Mouse (Mus musculus): ENCODE results near the gene Abca2. TPM values are rescaled to one million over a fixed set of nuclear protein-coding genes. Genes with fewer than 3 reads are reported as not detected.

Gene Abca2
- polyA plus RNA-seq, 1 experiment from 2014 or later = 4.4 TPM

DNA sequence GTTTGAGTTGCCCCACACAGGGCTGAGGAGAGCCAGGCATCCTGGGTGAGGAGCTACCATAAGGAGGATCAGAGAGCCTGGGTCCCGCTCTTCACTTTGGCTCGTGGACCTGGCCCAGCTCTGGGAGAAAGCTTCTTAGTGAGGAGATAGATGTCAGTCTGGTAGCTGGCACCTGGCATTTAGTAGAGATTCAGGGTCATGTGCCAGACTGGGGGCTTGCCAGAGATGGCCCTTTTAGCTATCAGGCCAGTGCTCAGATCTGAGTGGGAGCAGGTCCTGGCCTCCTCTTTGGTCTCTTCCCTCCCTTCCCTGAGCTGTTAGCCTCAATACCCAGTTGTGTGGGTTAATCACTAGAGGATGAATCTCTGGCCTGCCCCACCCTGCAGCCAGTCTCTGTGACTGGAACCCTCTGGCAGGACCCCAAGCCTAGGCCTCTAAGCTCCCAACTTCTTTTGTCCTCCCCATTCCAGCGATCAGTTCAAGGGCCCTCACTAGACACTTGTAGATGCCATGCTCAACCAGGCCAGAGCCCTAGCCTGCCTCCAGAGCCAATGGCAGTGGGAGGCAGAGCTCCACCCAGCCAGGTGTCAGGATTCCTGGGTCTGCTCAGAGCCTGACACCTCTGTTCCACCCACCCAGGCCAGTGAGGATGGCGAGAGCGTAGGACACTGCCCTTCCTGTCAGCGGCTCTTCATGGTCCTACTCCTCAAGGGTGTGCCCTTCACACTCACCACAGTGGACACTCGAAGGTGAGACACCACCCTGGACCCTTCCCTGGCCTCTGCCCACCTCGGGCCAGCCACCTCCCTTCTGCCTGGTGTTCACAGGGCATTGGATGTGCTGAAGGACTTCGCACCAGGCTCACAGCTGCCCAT is 28.8 kb downstream of the Abca2 start:
- Histone ChIP-seq H3K27ac (no peak overlapping the region), H3K27me3 (ENCODE audit: low read depth, poor library complexity, severe bottlenecking) (no peaks in the 10 kb centered on the region), H3K36me3 (peaks cover 8% of the 10 kb centered on the region; the same call in 1 of the 2 replicates), H3K9me3 (replicated peaks) (no peaks in the 10 kb centered on the region), H3K4me3 (no peak overlapping the region), H3K4me1 (peaks cover 17% of the 10 kb centered on the region)
- 88% methylated on average over 9 of the region's 9 CpGs for WGBS
- no peak for DNase-seq (ENCODE audit: low spot score)

DNA sequence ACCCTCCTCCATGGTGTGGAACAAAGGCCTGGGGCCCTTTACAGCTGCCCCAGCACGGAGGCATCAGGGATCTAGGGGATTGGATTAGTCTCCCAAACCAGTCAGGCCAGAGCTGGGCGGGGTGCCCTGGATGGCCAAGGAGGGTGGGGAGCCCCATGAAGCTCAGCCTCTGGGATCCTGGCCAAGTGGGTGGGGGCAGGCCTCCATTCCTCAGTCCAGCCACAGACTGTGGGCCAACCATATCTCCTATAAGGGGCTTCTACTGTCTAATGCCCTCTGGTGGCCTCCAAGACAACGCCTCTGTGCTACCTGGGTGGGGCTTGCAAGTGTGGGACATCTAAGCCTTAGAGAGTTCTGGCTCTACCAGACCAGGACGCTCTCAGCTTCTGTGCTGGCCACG is 30.4 kb downstream of the Abca2 start:
- WGBS = 81% methylated on average over 5 of the region's 5 CpGs
- no peaks in the 10 kb centered on the region for H3K27me3 ChIP-seq (ENCODE audit: low read depth, poor library complexity, severe bottlenecking)
- H3K27ac ChIP-seq = no peak overlapping the region
- H3K36me3 ChIP-seq = peaks cover 8% of the 10 kb centered on the region; the same call in 1 of the 2 replicates
- H3K4me3 ChIP-seq = no peak overlapping the region
- H3K9me3 ChIP-seq (replicated peaks) = no peaks in the 10 kb centered on the region
- peaks cover 17% of the 10 kb centered on the region for H3K4me1 ChIP-seq
- DNase-seq (ENCODE audit: low spot score) = no peak

DNA sequence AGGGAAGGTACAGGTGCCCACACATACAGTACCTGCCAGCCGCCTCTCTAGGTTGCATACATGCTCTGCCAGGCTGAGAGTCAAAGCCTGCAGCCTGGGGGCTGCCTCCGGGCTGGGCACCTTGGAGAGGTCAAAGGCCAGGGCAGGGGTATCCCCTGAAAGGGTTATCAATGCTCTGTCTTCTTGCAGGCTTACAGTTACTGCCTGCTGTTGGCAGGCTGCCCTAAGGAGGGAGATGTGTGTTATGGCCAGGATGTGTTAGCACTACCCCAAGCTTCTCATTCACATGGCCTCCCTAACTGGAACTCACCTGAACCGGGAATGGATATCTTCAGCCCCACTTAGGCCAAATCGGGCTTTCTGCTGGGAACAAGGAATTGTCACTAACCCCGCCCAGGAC is 31.6 kb downstream of the Abca2 start:
- peaks cover 17% of the 10 kb centered on the region for H3K4me1 ChIP-seq
- no peaks in the 10 kb centered on the region for H3K27me3 ChIP-seq (ENCODE audit: low read depth, poor library complexity, severe bottlenecking)
- H3K9me3 ChIP-seq (replicated peaks) = no peaks in the 10 kb centered on the region
- WGBS = 41% methylated on average over 5 of the region's 5 CpGs
- H3K27ac ChIP-seq = peak overlapping the region; percentile 85
- no peak for DNase-seq (ENCODE audit: low spot score)
- H3K4me3 ChIP-seq = peak overlapping the region; percentile 82
- peaks cover 8% of the 10 kb centered on the region; the same call in 1 of the 2 replicates for H3K36me3 ChIP-seq

DNA sequence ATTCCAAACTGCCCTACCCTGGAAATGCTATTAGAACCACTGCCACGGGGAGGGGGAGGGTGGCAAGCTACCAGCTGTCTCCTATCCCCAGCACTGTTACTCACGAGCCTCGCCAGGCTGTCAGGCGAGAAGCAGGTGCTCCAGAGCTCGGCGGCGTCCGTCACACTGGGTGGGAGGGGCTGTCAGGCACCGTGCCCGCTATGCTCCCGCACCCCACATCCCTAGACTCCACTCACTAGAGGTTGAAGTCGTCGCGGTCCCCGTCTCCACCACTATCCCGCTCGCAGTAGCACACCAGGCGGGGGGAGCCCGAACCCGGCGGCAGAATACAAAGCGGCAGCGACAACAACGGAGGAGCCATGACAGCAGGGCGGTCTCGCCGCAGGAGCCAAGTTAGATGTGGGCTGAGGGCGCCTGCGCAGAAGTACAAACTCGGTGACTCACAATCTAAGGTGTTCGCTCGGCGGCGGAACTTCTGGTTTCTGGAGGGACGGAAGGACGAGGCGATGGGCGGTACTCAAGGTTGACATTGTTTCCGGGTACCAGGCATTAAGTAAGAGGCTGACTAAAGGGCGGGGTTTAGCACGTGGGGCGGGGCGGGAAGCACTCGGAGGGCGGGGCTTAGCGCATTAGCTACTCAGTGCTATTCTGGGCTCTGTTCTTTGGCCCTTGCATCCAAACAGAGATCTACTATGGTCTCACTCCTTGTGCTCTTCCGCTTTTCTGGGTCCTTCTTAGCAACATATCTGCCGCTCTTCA is 32.2 kb downstream of the Abca2 start, which contains the start of gene Paxx:
Gene Paxx (minus strand): TSS at position 544 of the 759 bp plus-strand sequence.
- DNase-seq (ENCODE audit: low spot score) = peak; percentile 89
- no peaks in the 10 kb centered on the region for H3K27me3 ChIP-seq (ENCODE audit: low read depth, poor library complexity, severe bottlenecking)
- under 1% methylated on average over 48 of the region's 48 CpGs for WGBS

DNA sequence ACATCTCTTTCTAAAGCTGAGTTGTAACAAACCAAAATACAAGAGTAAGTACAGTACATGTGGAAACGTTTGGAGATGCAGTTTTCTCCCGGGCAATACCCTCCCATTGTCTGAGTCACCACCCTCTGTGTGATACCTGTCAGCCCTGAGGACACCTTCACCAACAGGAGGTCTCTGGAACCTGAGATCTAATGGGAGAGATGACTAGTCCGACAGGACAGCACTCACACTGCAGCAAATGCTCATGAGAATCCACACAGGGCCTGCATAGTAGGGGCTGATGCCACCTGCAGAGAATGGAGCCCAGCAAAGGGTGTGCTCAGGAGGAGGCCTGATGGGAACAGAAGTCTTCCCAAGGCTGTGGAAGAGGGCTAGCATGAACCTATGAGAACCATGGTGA is 32.9 kb downstream of the Abca2 start:
- H3K9me3 ChIP-seq (replicated peaks) = no peaks in the 10 kb centered on the region
- DNase-seq (ENCODE audit: low spot score) = no peak
- H3K4me1 ChIP-seq = peaks cover 27% of the 10 kb centered on the region
- 31% methylated on average over 3 of the region's 3 CpGs for WGBS
- H3K27me3 ChIP-seq (ENCODE audit: low read depth, poor library complexity, severe bottlenecking) = no peaks in the 10 kb centered on the region
- peaks cover 8% of the 10 kb centered on the region; the same call in 1 of the 2 replicates for H3K36me3 ChIP-seq
- H3K4me3 ChIP-seq = peak overlapping the region; percentile 82
- H3K27ac ChIP-seq = peak overlapping the region; percentile 85

More for the DNA sequence above, 32.2 kb downstream of the Abca2 start, which contains the start of gene Paxx:
- Histone ChIP-seq H3K36me3 (peaks cover 8% of the 10 kb centered on the region; the same call in 1 of the 2 replicates), H3K4me1 (peaks cover 22% of the 10 kb centered on the region), H3K4me3 (peak within 1 kb of the TSS; percentile 82), H3K9me3 (replicated peaks) (no peaks in the 10 kb centered on the region), H3K27ac (peak within 1 kb of the TSS; percentile 85)

DNA sequence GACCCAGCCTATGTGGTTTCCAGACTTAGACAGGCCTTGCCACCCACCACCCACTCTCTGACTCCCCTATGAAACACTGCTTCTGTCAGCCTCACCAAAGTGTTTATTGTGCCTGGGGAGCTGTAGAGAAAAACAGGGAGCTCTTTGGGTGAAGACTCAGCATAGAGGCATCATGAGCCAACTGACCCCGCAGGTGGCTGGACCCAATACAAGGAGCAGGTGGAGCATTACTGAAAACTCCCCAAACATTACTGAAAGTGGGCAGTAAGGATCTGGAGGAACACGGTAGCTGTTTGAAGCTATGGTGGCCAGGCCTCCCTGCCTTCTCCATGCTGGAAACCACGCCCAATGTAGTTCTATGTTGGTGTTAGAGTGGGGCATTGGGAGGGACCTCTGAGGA is 35.1 kb downstream of the Abca2 start:
- Histone ChIP-seq H3K36me3 (peaks cover 4% of the 10 kb centered on the region; the same call in 1 of the 2 replicates), H3K27me3 (ENCODE audit: low read depth, poor library complexity, severe bottlenecking) (no peaks in the 10 kb centered on the region), H3K27ac (no peak overlapping the region), H3K9me3 (replicated peaks) (no peaks in the 10 kb centered on the region), H3K4me3 (no peak overlapping the region), H3K4me1 (peaks cover 27% of the 10 kb centered on the region)
- DNase-seq (ENCODE audit: low spot score) = no peak
- 86% methylated on average over 3 of the region's 3 CpGs for WGBS

DNA sequence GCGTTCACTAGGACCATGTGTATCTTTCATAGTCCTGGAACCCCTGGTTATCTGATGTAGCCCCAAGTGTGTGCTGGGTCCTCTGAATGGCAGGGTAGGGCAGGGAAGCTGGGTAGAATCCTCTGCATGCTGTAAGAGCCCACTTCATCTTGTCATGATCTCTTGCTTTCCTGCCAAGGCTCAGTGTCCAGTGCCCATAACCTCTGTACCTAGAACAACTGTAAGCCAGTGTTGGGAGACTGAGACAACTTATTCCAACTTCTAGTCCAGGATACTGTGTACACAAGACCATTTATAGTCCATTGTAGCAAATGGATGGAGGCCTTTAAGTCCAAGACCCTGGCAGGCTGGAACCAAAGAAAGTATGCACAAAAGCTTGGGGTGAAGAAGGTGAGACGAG is 36.8 kb downstream of the Abca2 start:
- Histone ChIP-seq H3K27me3 (ENCODE audit: low read depth, poor library complexity, severe bottlenecking) (no peaks in the 10 kb centered on the region), H3K9me3 (replicated peaks) (no peaks in the 10 kb centered on the region), H3K27ac (peak overlapping the region; percentile 72), H3K36me3 (no peaks in the 10 kb centered on the region), H3K4me1 (peaks cover 20% of the 10 kb centered on the region), H3K4me3 (no peak overlapping the region)
- WGBS = 89% methylated on average over 2 of the region's 2 CpGs
- no peak for DNase-seq (ENCODE audit: low spot score)

DNA sequence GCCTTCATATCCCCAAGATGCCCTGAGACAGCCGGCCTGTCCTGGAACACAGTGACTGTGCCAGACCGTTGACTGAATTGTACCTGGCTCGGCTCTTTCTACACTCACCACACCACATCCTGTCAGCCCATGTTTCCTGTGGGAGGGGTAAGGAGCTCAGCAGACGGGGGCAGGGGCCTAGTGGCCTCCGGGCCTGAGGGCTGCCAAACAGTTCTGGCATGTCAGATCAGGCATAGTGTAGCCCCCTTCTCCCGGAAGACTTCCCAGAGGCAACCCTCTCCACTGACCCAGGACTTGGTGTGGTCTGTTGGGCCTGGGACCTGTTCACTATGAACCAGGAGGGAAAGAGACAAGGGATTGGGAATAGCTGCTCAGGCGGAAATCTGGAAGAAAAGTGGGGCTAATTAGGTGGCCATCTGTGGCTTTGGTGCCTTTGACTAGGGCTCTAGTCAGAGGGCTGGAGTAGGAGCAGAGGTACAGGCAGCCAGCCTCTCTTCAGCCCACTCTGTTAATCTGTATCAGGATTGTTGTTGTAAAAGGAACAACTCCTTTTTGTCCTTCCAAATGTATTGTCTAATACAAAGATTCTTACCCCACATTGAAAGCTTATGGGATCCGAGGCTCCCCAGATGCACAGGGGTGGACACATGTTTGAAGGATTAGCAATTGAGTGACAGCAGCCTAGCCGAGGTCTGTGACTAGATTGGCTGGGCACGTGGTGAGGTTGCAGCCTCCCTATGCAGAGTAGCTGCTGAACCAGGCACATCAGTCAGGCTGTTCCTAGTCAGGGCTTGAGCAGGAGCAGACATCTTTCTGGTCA is 37.5 kb downstream of the Abca2 start:
- H3K27ac ChIP-seq = peak overlapping the region; percentile 72
- H3K36me3 ChIP-seq = no peaks in the 10 kb centered on the region
- no peak for DNase-seq (ENCODE audit: low spot score)
- peaks cover 16% of the 10 kb centered on the region for H3K4me1 ChIP-seq
- H3K4me3 ChIP-seq = no peak overlapping the region
- WGBS = 56% methylated on average over 10 of the region's 10 CpGs
- no peaks in the 10 kb centered on the region for H3K9me3 ChIP-seq (replicated peaks)
- no peaks in the 10 kb centered on the region for H3K27me3 ChIP-seq (ENCODE audit: low read depth, poor library complexity, severe bottlenecking)

DNA sequence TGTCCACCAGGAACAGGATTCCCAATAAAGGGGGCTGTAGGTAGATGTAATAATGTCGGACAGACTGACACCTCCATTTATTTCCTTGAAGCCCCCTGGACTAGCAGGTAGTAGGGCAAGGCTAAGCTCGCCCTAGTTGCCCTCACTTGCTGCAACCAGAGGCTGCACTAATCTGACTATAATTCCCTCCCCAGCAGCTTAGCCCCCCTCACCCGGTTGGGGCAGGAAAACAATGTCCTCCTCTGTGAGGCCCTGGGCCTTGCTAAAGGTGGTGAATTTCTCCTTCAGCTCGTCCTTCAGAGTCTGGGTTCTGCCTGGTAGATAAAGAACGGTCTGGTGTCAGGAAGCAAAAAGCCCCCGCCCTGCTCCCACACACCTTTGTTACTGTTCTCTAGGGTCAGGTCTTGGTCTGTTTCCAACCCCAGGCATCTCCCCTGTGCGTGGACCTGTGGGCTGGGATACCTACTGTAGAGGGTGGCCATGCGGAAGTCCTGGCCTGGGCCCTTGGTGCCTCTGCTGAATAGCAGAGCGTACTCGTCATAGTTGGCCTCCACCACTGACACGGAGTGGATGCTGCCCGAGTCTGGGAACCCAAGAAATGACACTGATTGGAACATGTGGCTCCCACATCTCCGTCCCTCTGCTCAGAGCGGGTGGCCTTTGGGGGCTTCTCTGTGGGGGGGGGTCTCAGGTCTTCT is 39.3 kb downstream of the Abca2 start:
- H3K36me3 ChIP-seq = no peaks in the 10 kb centered on the region
- WGBS = 83% methylated on average over 14 of the region's 14 CpGs
- no peaks in the 10 kb centered on the region for H3K9me3 ChIP-seq (replicated peaks)
- H3K27me3 ChIP-seq (ENCODE audit: low read depth, poor library complexity, severe bottlenecking) = no peaks in the 10 kb centered on the region
- peaks cover 10% of the 10 kb centered on the region for H3K4me1 ChIP-seq
- no peak overlapping the region for H3K27ac ChIP-seq
- no peak for DNase-seq (ENCODE audit: low spot score)
- H3K4me3 ChIP-seq = no peak overlapping the region

DNA sequence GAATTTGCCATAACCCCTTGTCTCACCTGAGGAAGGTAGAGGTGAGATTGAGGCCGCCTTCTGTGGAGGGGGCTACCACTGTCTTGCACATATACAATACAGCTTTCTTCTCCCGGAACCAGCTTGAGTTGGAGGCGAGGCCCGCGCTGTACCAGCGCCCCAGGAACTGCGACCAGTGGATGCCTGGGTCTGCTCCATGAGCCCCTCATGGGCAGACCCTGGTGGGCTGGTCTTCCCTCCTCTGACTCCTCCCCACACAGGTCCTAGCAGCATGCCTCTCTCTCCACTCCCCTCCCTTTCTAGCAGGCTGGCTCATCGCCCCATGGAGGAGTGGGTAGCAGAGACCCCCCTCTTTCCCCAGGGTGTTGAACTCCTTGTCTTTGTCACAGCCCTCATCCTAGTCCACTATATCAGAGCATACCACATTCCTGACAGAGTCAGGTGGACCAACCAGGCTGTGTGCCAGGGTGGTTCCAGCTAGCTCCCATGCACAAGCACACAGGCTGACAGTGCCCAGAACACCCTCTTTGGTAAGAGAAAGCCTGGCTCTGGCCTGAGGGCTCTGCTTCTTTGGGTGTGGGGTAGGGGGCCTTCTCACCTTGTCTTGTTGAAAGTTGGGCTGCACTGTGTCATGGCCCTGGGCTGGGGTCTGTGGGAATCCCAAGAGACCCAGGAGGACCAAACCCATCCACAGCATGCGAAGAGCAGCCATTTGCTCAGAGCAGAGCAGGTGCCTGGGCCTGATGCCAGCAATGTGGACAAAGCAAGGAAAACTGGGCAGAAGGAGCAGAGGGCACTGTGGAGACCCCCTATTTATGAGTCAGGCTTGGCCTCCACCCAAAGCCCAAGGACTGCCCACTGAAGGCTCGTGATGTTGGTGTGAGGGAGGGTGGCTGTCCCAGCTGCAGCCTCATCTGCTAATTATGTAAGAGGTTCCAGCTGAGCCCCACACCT is 40.7 kb downstream of the Abca2 start:
- Histone ChIP-seq H3K4me3 (no peak overlapping the region), H3K9me3 (replicated peaks) (no peaks in the 10 kb centered on the region), H3K27me3 (ENCODE audit: low read depth, poor library complexity, severe bottlenecking) (no peaks in the 10 kb centered on the region), H3K4me1 (peaks cover 10% of the 10 kb centered on the region), H3K27ac (no peak overlapping the region), H3K36me3 (no peaks in the 10 kb centered on the region)
- DNase-seq (ENCODE audit: low spot score) = no peak
- WGBS = 70% methylated on average over 10 of the region's 10 CpGs

DNA sequence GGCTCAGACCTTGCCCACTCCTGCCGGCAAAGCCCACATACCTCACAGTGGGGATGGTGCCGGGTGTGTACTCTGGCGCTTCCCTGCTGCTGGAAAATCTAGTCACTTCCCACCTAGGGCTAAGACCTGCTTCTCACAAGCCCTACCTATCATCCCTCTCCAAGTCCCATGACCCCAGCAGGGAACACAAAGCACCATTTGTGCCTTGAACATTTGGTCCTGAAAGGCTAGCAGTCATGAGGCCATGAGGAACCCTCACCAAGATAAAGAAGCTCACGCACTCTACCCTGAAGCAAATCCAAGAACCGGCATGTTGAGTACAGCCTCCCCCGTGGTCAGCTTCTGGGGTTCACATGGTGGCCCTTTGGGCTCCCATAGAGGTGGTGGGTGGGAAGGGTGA is 41.5 kb downstream of the Abca2 start, which contains the start of gene Ptgds:
Gene Ptgds (minus strand): TSS at position 78 of the 400 bp plus-strand sequence.
- H3K36me3 ChIP-seq = no peaks in the 10 kb centered on the region
- DNase-seq (ENCODE audit: low spot score) = no peak
- no peaks in the 10 kb centered on the region for H3K27me3 ChIP-seq (ENCODE audit: low read depth, poor library complexity, severe bottlenecking)
- peaks cover 10% of the 10 kb centered on the region for H3K4me1 ChIP-seq
- no peak within 1 kb of the TSS for H3K4me3 ChIP-seq
- WGBS = 53% methylated on average over 6 of the region's 6 CpGs
- H3K9me3 ChIP-seq (replicated peaks) = no peaks in the 10 kb centered on the region
- H3K27ac ChIP-seq = no peak within 1 kb of the TSS
